Mouse (Mus musculus) spleen, adult 2 months (tissue): ENCODE data around the gene Sorbs1. TPM values are rescaled to one million over a fixed set of nuclear protein-coding genes. Genes with fewer than 3 reads are reported as not detected.

ENCODE experiments used
- DNase-seq, 2 experiments: peaks; one replicate each; pipeline versions ENCODE4 v3.0.0 to v3.0.0-alpha.2; 2012 to 2021; ENCODE audit warnings: low spot score in 2 of 2, low read depth in 1 of 2
- H3K27ac ChIP-seq: fragments of 200-500 bp; 2 replicates; pipeline ENCODE4 v1.5.1; 2012; ENCODE audit warnings: low read length, inconsistent platforms; ENCODE audit not compliant: insufficient read depth
- H3K27me3 ChIP-seq: fragments of 200-500 bp; 2 replicates; pipeline ENCODE4 v1.6.1; 2012; ENCODE audit warnings: mild to moderate bottlenecking, moderate library complexity, low read length, inconsistent platforms; ENCODE audit not compliant: control insufficient read depth, insufficient read depth
- H3K36me3 ChIP-seq: fragments of 200-500 bp; 2 replicates; pipeline ENCODE4 v1.6.1; 2012; ENCODE audit warnings: mild to moderate bottlenecking, low read length, inconsistent platforms; ENCODE audit not compliant: control insufficient read depth, insufficient read depth
- H3K4me1 ChIP-seq: fragments of 200-500 bp; 2 replicates; pipeline ENCODE4 v1.6.1; 2011; ENCODE audit warnings: inconsistent platforms; ENCODE audit not compliant: control insufficient read depth, insufficient read depth, insufficient read length
- H3K4me3 ChIP-seq: fragments of 200-500 bp; 2 replicates; pipeline ENCODE4 v1.5.1; 2011; ENCODE audit warnings: mild to moderate bottlenecking, inconsistent platforms; ENCODE audit not compliant: insufficient read depth, insufficient read length; ENCODE audit errors: extremely low read depth
- CTCF ChIP-seq: fragments of 200-500 bp; IDR thresholded peaks from 2 replicates; pipeline ENCODE4 v1.5.1; 2011; ENCODE audit warnings: mild to moderate bottlenecking, inconsistent platforms; ENCODE audit not compliant: insufficient read depth, insufficient read length, insufficient replicate concordance; ENCODE audit errors: extremely low read depth
- POLR2A ChIP-seq: fragments of 200-500 bp; IDR thresholded peaks from 2 replicates; pipeline ENCODE4 v1.6.1; 2011; ENCODE audit warnings: low read depth, low read length, inconsistent platforms
- WGBS: fragments of 180-500 bp; shearing (Covaris S2); methylation state at CpG from one replicate; pipeline ENCODE4 v1.1.7; 2018; 5-methylcytosine and 5-hydroxymethylcytosine counted together
- polyA plus RNA-seq: library from polyadenylated mRNA; depleted of rRNA; stranded (reverse); fragments of >200 nt; gene quantifications from 2 replicates; pipeline ENCODE4 v1.2.3, GENCODE M21; 2012

Sorbs1 gene
- polyA plus RNA-seq, 1 experiment = 6.4 TPM

GRCm38 (mm10) chr19:40406661-40407060 is 106.9 kb downstream of the Sorbs1 start:
- Histone ChIP-seq H3K27ac (no peak overlapping the region), H3K27me3 (no peaks in the 10 kb centered on the region), H3K4me3 (no peak overlapping the region), H3K4me1 (no peaks in the 10 kb centered on the region), H3K36me3 (no peaks in the 10 kb centered on the region)
- TF ChIP-seq CTCF = no peak
- TF ChIP-seq POLR2A = no peak
- 98% methylated on average over 8 of the region's 8 CpGs for WGBS
- DNase-seq = no peak

- H3K4me1 ChIP-seq = no peaks in the 10 kb centered on the region
- no peak overlapping the region for H3K27ac ChIP-seq
- WGBS = 65% methylated on average over 11 of the region's 11 CpGs
- DNase-seq = no peak
- H3K27me3 ChIP-seq = no peaks in the 10 kb centered on the region
- no peak overlapping the region for H3K4me3 ChIP-seq
- H3K36me3 ChIP-seq = no peaks in the 10 kb centered on the region
- TF ChIP-seq POLR2A (no peak), CTCF (no peak)
These were observed 107.8 kb downstream of the Sorbs1 start for GRCm38 (mm10) chr19:40405808-40406207.

GRCm38 (mm10) chr19:40404582-40404981 is 109.0 kb downstream of the Sorbs1 start:
- DNase-seq = no peak
- Histone ChIP-seq H3K27me3 (no peaks in the 10 kb centered on the region), H3K4me1 (no peaks in the 10 kb centered on the region), H3K36me3 (no peaks in the 10 kb centered on the region), H3K4me3 (no peak overlapping the region), H3K27ac (no peak overlapping the region)
- TF ChIP-seq CTCF = no peak
- no peak for TF ChIP-seq POLR2A
- WGBS = 46% methylated on average over 2 of the region's 2 CpGs

- H3K27ac ChIP-seq = no peak overlapping the region
- 86% methylated on average over 4 of the region's 4 CpGs for WGBS
- DNase-seq = no peak
These were observed 109.6 kb downstream of the Sorbs1 start for GRCm38 (mm10) chr19:40403999-40404398.

GRCm38 (mm10) chr19:40402155-40402963 is 111.2 kb downstream of the Sorbs1 start:
- peak in 1 of 2 experiments; percentile 16 for DNase-seq
- Histone ChIP-seq H3K4me3 (no peak overlapping the region), H3K4me1 (no peaks in the 10 kb centered on the region), H3K27me3 (no peaks in the 10 kb centered on the region), H3K36me3 (no peaks in the 10 kb centered on the region), H3K27ac (no peak overlapping the region)
- WGBS = 63% methylated on average over 15 of the region's 15 CpGs
- TF ChIP-seq CTCF = no peak
- no peak for TF ChIP-seq POLR2A

More at GRCm38 (mm10) chr19:40403999-40404398, 109.6 kb downstream of the Sorbs1 start:
- no peaks in the 10 kb centered on the region for H3K4me1 ChIP-seq
- no peaks in the 10 kb centered on the region for H3K27me3 ChIP-seq
- H3K36me3 ChIP-seq = no peaks in the 10 kb centered on the region
- TF ChIP-seq CTCF = no peak
- TF ChIP-seq POLR2A = no peak
- H3K4me3 ChIP-seq = no peak overlapping the region

GRCm38 (mm10) chr19:40401213-40401612 is 112.4 kb downstream of the Sorbs1 start:
- Histone ChIP-seq H3K27me3 (no peaks in the 10 kb centered on the region), H3K4me1 (no peaks in the 10 kb centered on the region), H3K4me3 (no peak overlapping the region), H3K36me3 (no peaks in the 10 kb centered on the region), H3K27ac (no peak overlapping the region)
- 41% methylated on average over 7 of the region's 7 CpGs for WGBS
- TF ChIP-seq CTCF = no peak
- no peak for TF ChIP-seq POLR2A
- no peak for DNase-seq

- no peak for TF ChIP-seq POLR2A
- TF ChIP-seq CTCF = no peak
- no peaks in the 10 kb centered on the region for H3K27me3 ChIP-seq
- H3K4me1 ChIP-seq = no peaks in the 10 kb centered on the region
- no peak overlapping the region for H3K4me3 ChIP-seq
- 92% methylated on average over 11 of the region's 11 CpGs for WGBS
- no peak overlapping the region for H3K27ac ChIP-seq
- no peaks in the 10 kb centered on the region for H3K36me3 ChIP-seq
- DNase-seq = no peak
These were observed 113.1 kb downstream of the Sorbs1 start for GRCm38 (mm10) chr19:40400426-40401030.
